Mouse (Mus musculus): Measurements from ENCODE around the gene Gna12. TPM values are rescaled to one million over a fixed set of nuclear protein-coding genes. Genes with fewer than 3 reads are reported as not detected.

Gna12 gene
- polyA plus RNA-seq, 1 experiment from 2014 or later: 8.4 TPM

DNA sequence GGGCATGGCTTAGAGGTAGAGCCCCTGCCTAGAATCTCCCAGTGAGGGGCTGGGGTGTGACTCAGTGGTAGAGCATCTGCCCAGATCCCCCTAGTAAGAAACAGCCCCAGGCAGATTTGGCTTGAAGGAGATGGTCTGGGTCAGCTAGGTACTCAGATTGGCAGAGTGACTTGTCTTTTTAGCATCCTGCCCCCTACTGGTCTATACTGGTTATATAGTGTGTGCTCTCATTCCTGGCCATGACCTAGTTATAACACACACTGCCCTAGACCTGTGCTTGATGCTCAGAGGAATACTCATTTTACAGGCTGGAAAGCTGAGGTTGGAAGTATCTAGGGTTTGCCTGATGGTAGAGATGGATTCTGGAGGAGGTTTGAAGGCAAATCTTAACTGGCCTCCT, 88.4 kb downstream of the Gna12 start:
- Histone ChIP-seq H3K9ac (ENCODE audit: low read length) (no peak overlapping the region), H3K4me1 (replicated peaks; ENCODE audit: control insufficient read depth, insufficient read depth, low read length) (no peaks in the 10 kb centered on the region), H3K27me3 (ENCODE audit: control insufficient read depth, insufficient read depth, low read depth, low read length) (no peaks in the 10 kb centered on the region), H3K36me3 (ENCODE audit: control insufficient read depth, insufficient read depth, low read length) (no peaks in the 10 kb centered on the region), H3K9me3 (ENCODE audit: control insufficient read depth, low read length) (no peaks in the 10 kb centered on the region), H3K4me3 (ENCODE audit: low read length) (no peak overlapping the region), H3K27ac (ENCODE audit: low read length) (no peak overlapping the region), H3K4me2 (ENCODE audit: low read depth, low read length) (no peak overlapping the region)
- ATAC-seq (ENCODE audit: low read depth): no peak

DNA sequence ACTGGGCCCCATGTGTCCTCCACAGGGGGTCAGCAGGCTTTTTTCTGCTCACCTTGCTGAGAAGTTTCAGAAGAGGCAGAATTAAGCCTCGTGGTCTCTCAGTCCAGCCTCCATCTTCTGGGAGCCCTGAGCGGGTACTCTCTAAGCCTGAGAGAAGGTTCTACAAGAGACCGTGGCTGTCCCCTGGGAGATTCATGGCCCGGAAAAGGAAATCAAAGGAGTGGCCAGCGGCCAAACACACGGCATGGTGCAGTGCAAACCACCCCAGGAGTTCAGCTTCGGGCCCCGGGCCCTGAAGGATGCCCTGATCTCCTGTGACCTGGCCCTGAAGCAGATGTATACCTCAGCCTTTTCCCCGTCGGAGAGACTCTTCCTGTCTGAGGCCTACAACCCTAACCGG, 89.2 kb downstream of the Gna12 start:
- no peak overlapping the region for H3K27ac ChIP-seq (ENCODE audit: low read length)
- no peaks in the 10 kb centered on the region for H3K36me3 ChIP-seq (ENCODE audit: control insufficient read depth, insufficient read depth, low read length)

DNA sequence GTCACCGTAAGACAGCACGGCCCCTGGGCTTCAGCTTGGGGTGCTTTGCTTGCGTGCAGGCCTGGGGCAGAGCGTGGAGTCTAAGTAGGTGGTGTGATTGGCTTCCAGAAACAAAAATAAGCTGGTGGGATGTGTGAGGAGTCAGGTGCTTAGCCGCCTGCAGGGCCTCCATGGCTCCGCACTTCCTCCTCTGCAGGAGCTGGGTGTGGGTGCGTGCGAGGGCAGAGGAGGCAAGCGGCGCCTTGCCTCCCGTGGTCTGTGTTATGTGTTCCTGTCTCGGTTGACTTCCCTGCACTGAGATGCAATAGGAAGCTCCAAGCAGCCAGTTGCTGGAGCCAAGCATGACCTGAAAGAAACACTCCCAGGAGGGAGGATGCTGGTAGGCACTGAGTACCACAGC, 90.4 kb downstream of the Gna12 start:
- Histone ChIP-seq H3K36me3 (ENCODE audit: control insufficient read depth, insufficient read depth, low read length) (no peaks in the 10 kb centered on the region), H3K9ac (ENCODE audit: low read length) (no peak overlapping the region), H3K27ac (ENCODE audit: low read length) (no peak overlapping the region), H3K27me3 (ENCODE audit: control insufficient read depth, insufficient read depth, low read depth, low read length) (peaks cover 15% of the 10 kb centered on the region), H3K4me2 (ENCODE audit: low read depth, low read length) (no peak overlapping the region), H3K4me1 (replicated peaks; ENCODE audit: control insufficient read depth, insufficient read depth, low read length) (peaks cover 5% of the 10 kb centered on the region), H3K9me3 (ENCODE audit: control insufficient read depth, low read length) (no peaks in the 10 kb centered on the region), H3K4me3 (ENCODE audit: low read length) (no peak overlapping the region)
- ATAC-seq (ENCODE audit: low read depth): no peak
- WGBS: 75% methylated on average over 12 of the region's 12 CpGs

More for the DNA sequence above, 89.2 kb downstream of the Gna12 start:
- peaks cover 5% of the 10 kb centered on the region for H3K27me3 ChIP-seq (ENCODE audit: control insufficient read depth, insufficient read depth, low read depth, low read length)
- H3K4me1 ChIP-seq (replicated peaks; ENCODE audit: control insufficient read depth, insufficient read depth, low read length): no peaks in the 10 kb centered on the region
- no peaks in the 10 kb centered on the region for H3K9me3 ChIP-seq (ENCODE audit: control insufficient read depth, low read length)
- no peak overlapping the region; the same call in 1 of the 2 replicates for H3K9ac ChIP-seq (ENCODE audit: low read length)
- no peak overlapping the region for H3K4me2 ChIP-seq (ENCODE audit: low read depth, low read length)
- ATAC-seq (ENCODE audit: low read depth): no peak
- WGBS: 64% methylated on average over 11 of the region's 11 CpGs
- H3K4me3 ChIP-seq (ENCODE audit: low read length): no peak overlapping the region

DNA sequence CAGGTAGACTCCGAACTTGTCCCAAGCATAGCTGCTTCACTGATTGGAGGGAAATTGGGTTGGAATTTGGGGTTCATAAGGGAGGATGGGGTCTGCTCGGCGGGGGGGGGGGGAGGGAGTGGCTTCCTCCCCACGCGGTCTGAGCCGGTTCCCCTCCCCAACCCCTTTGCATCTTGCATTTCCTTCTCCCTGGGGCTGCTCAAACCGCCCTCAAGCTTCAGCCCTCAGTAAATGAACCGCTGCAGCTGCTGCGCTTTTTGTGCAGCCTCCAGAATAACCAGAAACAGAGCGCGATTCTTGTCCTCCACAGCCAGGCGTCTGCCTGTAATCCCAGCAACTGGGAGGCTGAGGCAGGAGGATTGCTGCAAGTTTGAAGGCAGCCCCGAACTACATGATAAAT, 94.1 kb downstream of the Gna12 start:
- H3K4me3 ChIP-seq (ENCODE audit: low read length): no peak overlapping the region
- WGBS: 18% methylated on average over 11 of the region's 13 CpGs
- no peak for ATAC-seq (ENCODE audit: low read depth)
- H3K9me3 ChIP-seq (ENCODE audit: control insufficient read depth, low read length): no peaks in the 10 kb centered on the region
- H3K27me3 ChIP-seq (ENCODE audit: control insufficient read depth, insufficient read depth, low read depth, low read length): peaks cover 15% of the 10 kb centered on the region
- H3K4me2 ChIP-seq (ENCODE audit: low read depth, low read length): peak overlapping the region; percentile 64; the same call in 1 of the 2 replicates
- H3K4me1 ChIP-seq (replicated peaks; ENCODE audit: control insufficient read depth, insufficient read depth, low read length): peaks cover 5% of the 10 kb centered on the region
- H3K27ac ChIP-seq (ENCODE audit: low read length): no peak overlapping the region
- no peak overlapping the region for H3K9ac ChIP-seq (ENCODE audit: low read length)
- no peaks in the 10 kb centered on the region for H3K36me3 ChIP-seq (ENCODE audit: control insufficient read depth, insufficient read depth, low read length)

DNA sequence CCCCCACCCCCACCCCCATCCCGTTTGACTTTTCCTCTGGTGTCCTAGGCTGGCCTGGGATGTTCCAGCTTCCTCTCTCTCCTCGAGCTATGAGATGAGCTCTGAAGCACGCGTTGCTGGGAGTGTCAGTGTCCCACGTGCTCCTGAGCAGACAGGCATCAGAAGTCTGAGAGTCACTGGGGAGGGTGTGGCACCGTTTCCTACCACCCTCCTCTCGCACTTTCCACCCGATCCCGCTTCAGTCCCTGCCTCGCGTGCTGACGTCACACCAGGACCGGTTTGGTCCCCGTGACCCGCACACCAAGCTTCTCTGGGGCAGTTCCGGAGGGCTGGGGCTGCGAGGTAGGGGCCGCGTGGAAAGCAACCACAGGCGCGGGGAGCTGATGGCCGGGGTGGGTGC, 94.9 kb downstream of the Gna12 start:
- under 1% methylated on average over 22 of the region's 22 CpGs for WGBS
- ATAC-seq (ENCODE audit: low read depth): 0 out of 2 replicates have a peak, but pooled peaks have one; percentile 43

DNA sequence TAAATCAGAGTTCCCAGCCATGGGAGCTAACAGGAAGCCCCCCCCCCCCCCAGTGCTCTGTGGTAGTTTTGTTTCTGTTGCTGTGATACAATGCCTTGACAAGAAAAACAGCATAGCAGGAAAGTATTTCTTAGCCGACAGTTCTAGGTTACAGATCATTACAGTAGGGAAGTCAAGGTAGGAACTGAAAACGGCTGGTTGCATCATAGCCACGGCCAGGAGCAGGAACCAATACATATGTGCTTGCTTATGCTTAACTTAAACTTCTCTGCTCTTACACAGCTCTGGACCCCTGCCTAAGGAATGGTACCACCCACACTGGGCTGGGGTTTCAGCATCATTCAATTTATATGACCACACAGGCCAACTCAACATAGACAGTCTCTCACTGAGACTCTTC, 96.9 kb downstream of the Gna12 start:
- peaks cover 5% of the 10 kb centered on the region for H3K4me1 ChIP-seq (replicated peaks; ENCODE audit: control insufficient read depth, insufficient read depth, low read length)
- no peaks in the 10 kb centered on the region for H3K9me3 ChIP-seq (ENCODE audit: control insufficient read depth, low read length)

More for the DNA sequence above, 94.9 kb downstream of the Gna12 start:
- no peak overlapping the region; the same call in 1 of the 2 replicates for H3K9ac ChIP-seq (ENCODE audit: low read length)
- peak overlapping the region; percentile 42 for H3K4me3 ChIP-seq (ENCODE audit: low read length)
- H3K4me2 ChIP-seq (ENCODE audit: low read depth, low read length): peak overlapping the region; percentile 64
- no peak overlapping the region for H3K27ac ChIP-seq (ENCODE audit: low read length)
- peaks cover 5% of the 10 kb centered on the region for H3K4me1 ChIP-seq (replicated peaks; ENCODE audit: control insufficient read depth, insufficient read depth, low read length)
- peaks cover 15% of the 10 kb centered on the region for H3K27me3 ChIP-seq (ENCODE audit: control insufficient read depth, insufficient read depth, low read depth, low read length)
- H3K36me3 ChIP-seq (ENCODE audit: control insufficient read depth, insufficient read depth, low read length): no peaks in the 10 kb centered on the region
- no peaks in the 10 kb centered on the region for H3K9me3 ChIP-seq (ENCODE audit: control insufficient read depth, low read length)

DNA sequence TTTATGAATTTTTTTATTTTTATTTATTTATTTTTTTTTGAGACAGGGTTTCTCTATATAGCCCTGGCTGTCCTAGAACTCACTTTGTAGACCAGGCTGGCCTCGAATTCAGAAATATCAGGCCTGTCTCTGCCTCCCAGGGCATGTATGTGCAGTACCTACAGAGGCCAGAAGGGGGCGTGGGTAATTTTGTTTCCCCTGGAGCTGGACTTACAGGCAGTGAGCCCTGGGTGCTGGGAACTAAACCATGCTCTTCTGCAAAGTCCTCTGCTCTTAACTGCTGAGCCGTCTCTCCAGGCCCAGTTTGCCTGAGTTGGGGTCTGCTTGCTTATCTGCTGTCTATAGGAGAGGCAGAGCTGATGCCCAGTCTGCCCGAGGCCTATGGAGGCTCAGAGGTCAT, 98.0 kb downstream of the Gna12 start:
- ATAC-seq (ENCODE audit: low read depth): no peak
- H3K4me1 ChIP-seq (replicated peaks; ENCODE audit: control insufficient read depth, insufficient read depth, low read length): peaks cover 5% of the 10 kb centered on the region
- no peak overlapping the region for H3K9ac ChIP-seq (ENCODE audit: low read length)
- H3K27me3 ChIP-seq (ENCODE audit: control insufficient read depth, insufficient read depth, low read depth, low read length): peaks cover 15% of the 10 kb centered on the region
- 61% methylated on average over 4 of the region's 4 CpGs for WGBS
- H3K4me2 ChIP-seq (ENCODE audit: low read depth, low read length): no peak overlapping the region
- H3K27ac ChIP-seq (ENCODE audit: low read length): no peak overlapping the region
- no peaks in the 10 kb centered on the region for H3K9me3 ChIP-seq (ENCODE audit: control insufficient read depth, low read length)
- no peaks in the 10 kb centered on the region for H3K36me3 ChIP-seq (ENCODE audit: control insufficient read depth, insufficient read depth, low read length)
- H3K4me3 ChIP-seq (ENCODE audit: low read length): no peak overlapping the region

More for the DNA sequence above, 96.9 kb downstream of the Gna12 start:
- Histone ChIP-seq H3K4me2 (ENCODE audit: low read depth, low read length) (no peak overlapping the region), H3K4me3 (ENCODE audit: low read length) (no peak overlapping the region), H3K27ac (ENCODE audit: low read length) (no peak overlapping the region; the same call in 1 of the 2 replicates), H3K27me3 (ENCODE audit: control insufficient read depth, insufficient read depth, low read depth, low read length) (peaks cover 15% of the 10 kb centered on the region), H3K9ac (ENCODE audit: low read length) (no peak overlapping the region), H3K36me3 (ENCODE audit: control insufficient read depth, insufficient read depth, low read length) (no peaks in the 10 kb centered on the region)
- no peak for ATAC-seq (ENCODE audit: low read depth)
- 56% methylated on average over 3 of the region's 3 CpGs for WGBS

DNA sequence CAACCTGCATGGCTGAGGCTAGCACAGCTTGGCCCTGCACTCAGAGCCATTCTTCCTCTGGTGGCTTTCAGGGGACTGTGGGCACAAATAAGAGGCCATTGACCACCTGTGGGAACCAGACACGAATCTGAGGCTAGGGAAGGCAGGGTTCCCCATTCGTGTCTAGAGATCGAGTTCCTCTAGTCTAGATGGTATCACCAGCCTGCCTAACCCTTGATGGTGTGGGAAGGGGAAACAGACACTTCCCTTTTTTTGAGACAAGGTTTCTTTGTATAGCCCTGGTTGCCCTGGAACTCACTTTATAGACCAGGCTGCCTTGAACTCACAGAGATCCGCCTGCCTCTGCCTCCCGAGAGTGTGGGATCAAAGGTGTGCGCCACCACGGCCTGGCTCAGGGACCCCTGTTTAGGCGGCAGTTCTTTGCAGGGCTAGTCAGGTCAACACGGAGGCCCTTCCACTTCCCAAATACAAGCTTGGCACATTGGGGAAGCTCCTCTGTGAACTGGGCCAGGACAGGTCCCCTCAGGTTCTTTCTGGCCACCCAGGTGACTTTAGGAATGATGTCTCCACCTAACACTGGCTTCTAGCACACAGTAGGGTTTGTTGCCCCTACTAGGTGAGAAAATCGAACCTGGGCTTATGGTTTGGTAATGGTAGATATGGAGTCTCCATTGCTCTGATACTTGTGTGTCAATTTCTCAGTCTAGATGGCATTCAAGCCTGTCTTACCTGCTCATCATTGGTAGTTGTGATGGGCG, 99.0 kb downstream of the Gna12 start:
- Histone ChIP-seq H3K36me3 (ENCODE audit: control insufficient read depth, insufficient read depth, low read length) (no peaks in the 10 kb centered on the region), H3K9me3 (ENCODE audit: control insufficient read depth, low read length) (no peaks in the 10 kb centered on the region), H3K9ac (ENCODE audit: low read length) (no peak overlapping the region), H3K4me2 (ENCODE audit: low read depth, low read length) (no peak overlapping the region), H3K4me3 (ENCODE audit: low read length) (no peak overlapping the region), H3K27me3 (ENCODE audit: control insufficient read depth, insufficient read depth, low read depth, low read length) (peaks cover 12% of the 10 kb centered on the region), H3K27ac (ENCODE audit: low read length) (no peak overlapping the region), H3K4me1 (replicated peaks; ENCODE audit: control insufficient read depth, insufficient read depth, low read length) (peaks cover 5% of the 10 kb centered on the region)
- WGBS: 79% methylated on average over 11 of the region's 11 CpGs
- ATAC-seq (ENCODE audit: low read depth): no peak

DNA sequence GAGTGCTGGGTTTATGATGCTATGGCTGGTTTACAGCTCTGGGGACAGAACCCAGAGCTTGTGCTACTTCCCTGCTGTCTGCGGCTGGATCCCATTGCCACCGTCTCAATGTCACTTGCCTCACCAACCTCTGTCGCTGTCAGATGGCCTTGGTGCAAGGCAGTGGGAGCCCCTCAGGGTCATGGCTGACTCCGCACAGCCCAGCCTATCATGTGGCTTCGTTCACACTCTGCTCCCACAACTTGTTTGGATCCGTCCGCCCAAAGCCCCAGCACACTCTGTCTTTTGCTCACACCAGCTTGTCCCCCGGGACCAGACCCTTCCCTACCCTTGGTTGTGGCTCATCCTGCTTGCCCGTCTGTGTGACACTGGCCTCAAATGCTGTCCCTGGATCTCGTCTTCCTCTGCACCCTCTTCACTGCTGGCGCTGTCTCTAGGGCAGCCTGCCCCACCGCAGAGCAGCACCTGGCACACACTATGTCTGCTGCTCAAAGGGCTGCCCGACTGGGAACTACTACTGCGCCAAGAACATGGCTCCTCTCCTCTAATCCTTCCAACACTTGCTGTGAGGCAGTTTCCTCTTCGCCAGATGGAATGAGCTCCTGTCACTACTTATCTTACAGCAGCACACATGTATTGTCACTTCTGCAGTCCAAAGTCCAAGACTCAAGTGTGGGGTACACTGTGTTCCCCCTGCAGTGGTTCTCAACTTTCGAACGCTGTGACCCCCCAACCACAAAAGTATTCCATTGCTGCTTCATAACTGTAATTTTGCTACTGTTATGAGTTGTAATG, 103.1 kb downstream of the Gna12 start:
- Histone ChIP-seq H3K27ac (ENCODE audit: low read length) (no peak overlapping the region), H3K9me3 (ENCODE audit: control insufficient read depth, low read length) (no peaks in the 10 kb centered on the region), H3K27me3 (ENCODE audit: control insufficient read depth, insufficient read depth, low read depth, low read length) (no peaks in the 10 kb centered on the region), H3K4me3 (ENCODE audit: low read length) (no peak overlapping the region), H3K9ac (ENCODE audit: low read length) (no peak overlapping the region), H3K36me3 (ENCODE audit: control insufficient read depth, insufficient read depth, low read length) (no peaks in the 10 kb centered on the region), H3K4me2 (ENCODE audit: low read depth, low read length) (no peak overlapping the region), H3K4me1 (replicated peaks; ENCODE audit: control insufficient read depth, insufficient read depth, low read length) (no peaks in the 10 kb centered on the region)
- no peak for ATAC-seq (ENCODE audit: low read depth)
- WGBS: 71% methylated on average over 17 of the region's 17 CpGs
